Mouse (Mus musculus) adipocyte (in vitro differentiated cells): ENCODE results near the gene Dtx3l.
"Not testable (repeated sequence)": the region's sequence is repeated elsewhere in the genome, so short reads cannot be mapped to it uniquely, and the experiment has no call there.

Experiments
- DNase-seq: peaks from one replicate; pipeline ENCODE4 v3.0.0-alpha.2; 2016; ENCODE audit warnings: low spot score

The Dtx3l gene

DNA sequence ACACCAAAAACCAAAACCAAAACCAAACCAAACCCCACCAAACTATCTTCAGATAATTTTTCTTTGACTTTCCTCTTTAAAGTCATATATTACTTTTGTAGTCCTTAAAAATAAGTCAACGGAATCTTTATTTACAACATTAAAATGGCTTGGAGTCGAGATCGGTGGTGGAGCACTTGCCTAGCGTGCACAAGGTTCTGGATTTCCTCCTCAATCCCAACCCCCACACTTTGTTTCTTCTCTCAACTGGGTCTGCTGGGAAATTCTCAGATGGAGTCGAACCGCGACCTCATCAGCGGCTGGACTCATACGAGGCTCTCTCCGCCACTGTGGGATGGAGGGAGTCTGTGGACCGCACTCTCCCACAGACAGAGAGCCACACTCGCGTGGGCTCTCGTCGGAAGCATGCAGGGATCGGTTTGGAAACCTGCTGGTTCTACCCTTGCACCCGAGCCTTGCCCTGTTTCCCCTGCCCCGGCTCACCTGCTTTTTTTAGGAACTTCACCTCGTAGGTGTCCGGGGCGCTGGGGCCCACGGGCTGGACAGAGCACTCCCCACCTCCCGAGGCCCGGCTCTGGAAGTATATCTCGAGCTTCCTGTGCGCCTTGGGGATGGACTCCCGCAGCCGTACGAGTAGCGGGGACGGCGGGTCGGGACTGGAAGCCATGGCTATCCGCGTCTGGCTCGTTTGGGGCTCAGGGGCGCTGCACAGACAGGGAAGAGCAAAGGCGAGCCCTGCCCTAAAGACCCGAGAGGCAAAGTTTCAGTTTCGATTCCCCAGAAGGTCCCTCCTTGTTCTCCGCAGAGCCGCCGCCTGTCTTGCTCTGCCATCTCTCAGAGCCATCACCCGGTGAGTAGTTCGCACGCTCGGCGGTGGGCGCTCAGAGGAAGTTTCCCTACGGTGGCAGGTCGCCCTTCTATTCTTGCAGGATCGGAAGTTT is at the start of gene Dtx3l, which contains the start of gene Parp9:
Dtx3l (minus strand) TSS at position 941 of the 941 bp plus-strand sequence.
Parp9 (plus strand) TSS at position 260 of the 941 bp plus-strand sequence.
- DNase-seq = peak; percentile 78

DNA sequence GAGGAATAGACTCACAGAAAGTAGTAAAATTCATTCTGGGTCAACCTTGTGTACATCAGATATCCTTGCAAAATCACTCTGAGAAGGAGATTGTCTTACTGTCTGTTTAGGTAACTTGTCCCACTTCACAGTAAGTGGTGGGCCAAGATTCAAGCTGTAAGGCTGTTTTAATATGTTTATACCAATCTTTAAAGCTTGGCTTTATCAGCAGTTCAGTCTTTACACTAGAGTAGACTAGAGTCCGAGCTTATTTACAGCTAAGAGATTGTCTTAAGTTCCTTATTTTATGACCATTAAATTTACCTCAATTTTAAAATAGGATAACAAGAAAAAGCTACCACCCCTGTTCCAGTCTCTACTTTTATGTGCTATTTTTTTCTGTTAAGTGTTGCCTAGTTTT is 49.0 kb upstream of the Dtx3l start:
- no peak for DNase-seq

DNA sequence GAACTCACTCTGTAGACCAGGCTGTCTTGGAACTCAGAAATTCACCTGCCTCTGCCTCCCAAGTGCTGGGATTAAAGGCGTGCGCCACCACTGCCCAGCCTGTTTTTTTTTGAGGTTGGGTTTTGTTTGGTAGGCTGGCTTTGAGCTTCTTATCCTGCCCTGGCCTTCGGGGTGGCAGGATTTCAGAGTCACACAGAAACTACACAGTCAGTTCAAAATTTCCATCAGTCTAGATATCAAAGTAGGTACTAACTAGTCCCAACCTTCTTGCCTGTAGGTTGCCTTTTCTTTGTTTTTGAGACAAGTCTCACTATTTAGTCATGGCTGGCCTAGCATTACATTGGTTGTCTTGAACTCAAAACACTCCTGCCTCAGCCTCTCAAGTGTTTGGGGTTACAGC is 45.5 kb upstream of the Dtx3l start:
- no peak for DNase-seq

DNA sequence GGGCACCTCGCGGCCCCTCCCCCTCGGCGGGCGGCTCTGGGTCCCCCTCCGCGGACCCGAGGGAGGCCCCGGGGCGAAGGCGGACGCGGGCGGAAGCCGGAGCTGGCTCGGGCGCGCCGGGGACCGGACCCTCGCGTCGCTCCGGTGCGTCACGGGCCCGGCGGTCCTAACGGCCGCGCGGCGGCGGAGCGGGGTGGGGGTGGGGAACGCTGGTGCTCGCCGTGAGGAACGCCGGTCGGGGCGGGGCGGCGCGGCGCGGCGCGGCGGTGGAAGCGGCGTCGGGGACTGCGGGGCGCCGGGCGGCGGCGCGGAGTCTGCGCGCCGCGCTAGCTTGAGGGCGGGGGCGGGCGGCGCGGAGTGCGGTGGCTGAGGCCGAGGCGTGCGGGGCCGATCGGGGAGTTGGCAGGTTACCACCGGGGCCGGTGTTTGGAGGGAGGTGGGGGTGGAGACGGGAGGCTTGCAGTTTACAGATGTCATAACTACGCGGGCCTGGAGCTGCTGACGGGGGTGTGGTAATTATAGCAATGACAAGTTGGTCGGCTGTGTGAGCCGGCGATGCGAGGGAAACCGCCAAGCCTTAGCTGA is 44.7 kb upstream of the Dtx3l start:
- DNase-seq = peak; percentile 69

DNA sequence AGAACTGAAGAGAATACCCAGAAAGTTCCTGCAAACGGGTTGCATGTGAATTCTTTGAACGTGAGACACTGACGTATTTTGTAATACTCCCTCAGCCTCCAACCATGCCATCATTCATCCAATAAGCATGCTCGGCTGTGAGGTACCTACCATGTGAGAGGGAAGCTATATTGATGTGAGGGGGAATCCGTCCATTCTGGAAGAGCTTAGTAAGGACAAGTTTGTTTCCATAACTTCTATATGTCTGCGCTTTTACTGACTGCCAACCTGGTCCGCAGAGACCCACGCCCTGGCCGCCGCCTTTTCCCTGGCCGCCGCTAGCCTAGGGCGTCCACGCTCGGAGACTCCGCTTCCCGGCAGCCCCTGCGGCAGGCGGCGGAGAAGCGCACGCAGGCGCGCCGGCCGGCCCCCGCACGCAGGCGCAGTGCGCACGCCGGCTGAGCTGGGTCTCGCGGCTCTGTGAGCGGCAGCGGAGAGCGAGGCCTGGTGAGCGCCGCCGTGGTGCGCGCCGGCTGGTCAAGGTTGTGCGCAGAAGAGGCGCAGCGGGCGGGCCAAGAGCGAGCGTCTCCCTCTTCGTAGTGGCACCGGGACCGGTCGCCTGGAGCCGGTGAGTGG is 44.1 kb upstream of the Dtx3l start:
- peak; percentile 92 for DNase-seq

DNA sequence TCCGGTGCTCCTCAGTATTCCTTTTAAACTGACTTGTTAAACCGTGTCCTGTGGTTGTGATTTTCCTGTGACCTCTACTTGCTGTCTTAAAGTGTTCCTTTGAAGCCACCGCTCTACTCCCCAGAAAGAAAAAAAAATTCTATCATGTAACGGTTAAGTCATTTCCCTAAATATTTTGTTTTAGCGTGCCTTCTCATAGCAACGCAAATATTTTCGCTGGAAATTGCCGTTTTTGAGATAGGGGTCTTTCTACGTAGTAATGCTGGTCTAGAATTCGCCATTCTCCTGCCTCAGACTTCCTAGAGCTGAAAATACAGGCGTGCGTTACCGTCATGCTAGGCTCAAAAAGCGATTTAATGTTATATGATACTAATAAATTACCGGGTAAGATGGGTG is 43.6 kb upstream of the Dtx3l start:
- DNase-seq = no peak

DNA sequence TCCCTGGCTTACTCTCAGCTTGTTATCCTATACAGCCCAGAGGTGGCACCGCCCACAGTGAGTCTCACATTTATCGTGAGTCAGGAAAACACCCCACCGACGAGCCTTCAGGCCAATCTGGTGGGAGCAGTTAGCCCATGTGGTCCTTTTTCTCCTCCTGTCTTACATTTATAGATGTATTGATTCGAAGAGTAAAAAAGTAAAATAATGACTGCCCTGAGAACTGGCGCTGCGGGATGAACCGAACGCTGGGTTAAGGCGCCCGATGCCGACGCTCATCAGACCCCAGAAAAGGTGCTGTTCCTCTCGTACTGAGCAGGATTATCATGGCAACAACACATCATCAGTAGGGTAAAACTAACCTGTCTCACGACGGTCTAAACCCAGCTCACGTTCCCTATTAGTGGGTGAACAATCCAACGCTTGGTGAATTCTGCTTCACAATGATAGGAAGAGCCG is 42.4 kb upstream of the Dtx3l start:
- DNase-seq = peak; percentile 100

DNA sequence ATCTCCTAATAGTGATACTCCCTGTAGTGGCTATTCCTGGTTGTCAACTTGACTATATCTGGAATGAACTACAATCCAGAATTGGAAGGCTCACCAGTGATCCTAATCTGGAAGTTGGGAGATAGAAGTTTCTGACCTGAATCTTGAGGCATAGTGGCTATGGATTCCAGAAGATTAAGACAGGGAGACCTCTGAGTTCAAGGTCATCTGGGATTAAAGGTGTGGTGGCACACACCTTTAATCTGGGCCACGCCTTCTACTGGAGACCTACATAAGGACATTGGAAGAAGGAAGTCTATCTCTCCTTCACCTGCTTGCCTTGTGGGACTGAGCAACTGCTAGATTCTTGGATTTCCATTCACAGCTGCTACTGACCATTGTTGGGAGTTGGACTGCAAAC is 39.5 kb upstream of the Dtx3l start, which contains the start of gene Kpna1:
Kpna1 (plus strand) TSS at position 301 of the 400 bp plus-strand sequence.
- not testable (repeated sequence) for DNase-seq

DNA sequence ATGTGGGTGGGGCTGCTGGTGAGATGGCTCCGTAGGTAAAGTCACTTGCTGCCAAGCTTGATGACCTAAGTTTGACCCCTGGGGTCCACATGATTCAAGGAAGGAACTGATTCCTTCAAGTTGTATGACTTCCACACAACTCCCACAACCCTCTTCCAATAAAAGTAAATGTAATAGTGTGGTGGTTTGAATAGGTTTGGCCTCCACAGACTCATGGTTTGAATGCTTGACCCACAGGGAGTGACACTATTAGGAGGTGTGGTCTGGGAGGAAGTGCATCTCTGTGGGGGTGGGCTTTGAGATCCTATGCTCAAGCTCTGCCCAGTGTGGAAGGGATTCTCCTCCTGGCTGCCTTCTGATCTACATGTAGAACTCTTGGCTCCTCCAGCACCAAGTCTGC is 35.1 kb upstream of the Dtx3l start:
- DNase-seq = no peak

DNA sequence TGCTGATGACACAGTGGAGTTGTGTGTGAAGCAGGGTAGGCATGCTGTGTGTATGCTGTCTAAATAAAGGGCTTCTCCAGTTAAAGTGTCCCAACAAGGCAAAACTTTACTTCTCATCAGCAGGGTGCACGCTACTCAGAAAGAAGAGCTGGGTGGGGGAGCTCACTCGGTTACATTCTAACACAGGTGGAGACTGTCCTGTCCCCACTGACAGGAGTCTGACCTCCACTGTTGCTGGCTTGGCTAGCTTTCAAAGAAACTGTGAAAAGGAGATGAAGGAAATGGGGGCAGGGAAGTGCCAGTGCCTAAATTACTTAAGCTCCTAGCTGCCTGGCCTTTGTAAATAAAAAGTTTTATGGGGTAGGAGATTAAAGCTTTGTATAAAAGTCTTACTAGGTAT is 29.2 kb upstream of the Dtx3l start:
- no peak for DNase-seq

DNA sequence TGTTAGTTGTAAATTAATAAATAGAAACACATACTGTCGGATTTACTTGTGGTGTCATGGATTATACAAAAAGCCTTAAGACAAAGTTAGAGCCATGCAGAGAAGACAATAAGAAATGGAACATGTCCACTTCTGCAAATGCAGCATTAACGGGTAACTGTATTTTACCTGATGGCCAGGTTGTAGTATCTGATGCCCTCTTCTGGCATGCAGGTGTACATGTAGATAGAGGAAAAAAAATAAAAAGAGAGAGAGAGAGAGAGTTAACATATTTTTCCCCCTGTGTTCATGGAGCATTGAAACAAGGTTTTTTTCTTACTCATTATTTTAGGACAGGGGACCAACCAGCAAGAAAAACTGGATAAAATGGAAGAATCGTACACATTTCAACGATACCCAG is 28.4 kb upstream of the Dtx3l start:
- no peak for DNase-seq

DNA sequence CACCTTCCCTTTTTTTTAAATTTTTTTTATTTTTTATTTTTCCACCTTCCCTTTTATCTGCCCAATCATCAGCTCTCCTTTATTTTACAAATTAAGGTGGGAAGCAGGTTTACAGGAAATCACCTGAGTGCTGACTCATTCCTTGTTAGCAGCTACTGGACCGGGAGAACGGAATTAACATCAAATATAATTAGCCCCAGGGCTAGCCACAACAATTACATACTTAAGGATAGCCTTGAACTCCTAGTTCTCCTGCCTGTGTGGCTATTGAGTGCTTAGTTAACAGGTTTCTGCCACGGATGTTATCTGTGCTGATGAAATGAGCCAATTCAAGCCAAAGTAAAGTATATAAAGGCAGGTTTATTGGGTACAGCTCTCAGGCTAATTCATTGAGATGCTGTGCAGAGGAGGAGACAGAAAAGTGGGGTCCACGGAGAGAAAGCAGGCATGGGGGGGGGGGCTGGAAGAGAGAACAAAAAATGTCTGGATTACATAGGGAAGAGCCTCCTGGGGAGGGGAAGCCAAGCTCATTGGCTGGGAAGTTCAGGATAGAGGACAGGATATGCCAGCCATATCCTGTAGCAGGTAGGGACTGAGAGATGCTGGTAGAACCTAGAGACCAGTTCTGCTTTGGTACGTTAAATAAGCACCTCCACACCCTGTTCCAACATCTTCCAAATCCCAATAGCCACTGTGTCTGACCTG is 27.6 kb upstream of the Dtx3l start:
- DNase-seq = no peak

DNA sequence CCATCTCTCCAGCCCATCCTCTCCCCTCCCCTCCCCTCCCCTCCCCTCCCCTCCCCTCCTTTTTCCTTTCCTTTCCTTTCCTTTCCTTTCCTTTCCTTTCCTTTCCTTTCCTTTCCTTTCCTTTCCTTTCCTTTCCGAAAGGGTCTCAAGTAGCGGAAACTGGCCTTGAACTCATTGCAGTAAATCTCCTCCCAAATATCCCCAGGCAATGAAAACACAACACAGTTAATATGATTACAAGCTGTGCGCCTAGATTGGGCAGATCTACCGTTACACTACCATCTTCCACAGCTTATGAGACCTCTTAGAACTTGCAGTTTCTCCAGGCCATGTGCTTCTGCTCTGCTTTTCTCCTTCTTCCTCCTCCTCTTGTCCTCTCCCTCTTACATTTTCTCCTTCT is 27.0 kb upstream of the Dtx3l start:
- not testable (repeated sequence) for DNase-seq

DNA sequence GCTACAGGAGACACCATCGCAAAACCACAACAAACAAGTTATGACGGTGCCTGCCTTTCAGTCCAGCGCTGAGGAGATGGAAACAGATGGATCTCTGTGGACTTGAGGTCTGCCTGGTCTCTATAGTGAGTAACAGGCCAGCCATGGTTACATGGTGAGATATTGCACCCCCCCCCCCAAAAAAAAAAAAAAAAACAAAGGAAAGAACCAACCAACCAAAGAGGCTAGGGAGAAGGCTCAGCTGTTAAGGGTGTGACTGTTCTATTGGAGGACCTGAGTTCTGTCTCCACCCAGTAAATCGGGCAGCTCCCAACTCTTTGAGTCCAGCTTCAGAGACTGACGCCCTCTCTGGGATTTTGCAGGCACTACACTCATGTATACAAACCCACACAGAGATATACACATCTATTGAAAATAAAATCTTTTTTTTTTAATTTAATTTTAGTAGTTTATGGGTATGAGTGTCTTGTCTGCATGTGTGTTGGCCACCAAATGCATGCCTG is 13.7 kb upstream of the Dtx3l start:
- no peak for DNase-seq

DNA sequence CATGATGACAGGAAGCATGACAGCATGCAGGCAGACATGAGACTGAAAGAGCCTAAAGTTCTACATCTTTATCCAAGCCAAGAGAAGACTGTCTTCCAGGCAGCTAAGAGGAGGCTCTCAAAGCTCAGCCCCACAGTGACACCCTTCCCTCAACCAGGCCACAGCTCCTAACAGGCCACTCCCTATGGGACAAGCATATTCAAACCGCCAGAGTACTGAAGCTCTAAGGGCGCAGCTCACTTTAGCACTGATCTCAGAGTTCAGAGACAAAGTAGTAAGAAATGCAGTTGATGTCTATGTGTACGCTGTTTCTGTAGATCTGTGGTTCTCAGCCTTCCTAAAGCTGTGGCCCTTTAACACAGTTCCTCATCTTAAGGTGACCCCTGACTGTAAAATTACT is 12.3 kb upstream of the Dtx3l start:
- no peak for DNase-seq

DNA sequence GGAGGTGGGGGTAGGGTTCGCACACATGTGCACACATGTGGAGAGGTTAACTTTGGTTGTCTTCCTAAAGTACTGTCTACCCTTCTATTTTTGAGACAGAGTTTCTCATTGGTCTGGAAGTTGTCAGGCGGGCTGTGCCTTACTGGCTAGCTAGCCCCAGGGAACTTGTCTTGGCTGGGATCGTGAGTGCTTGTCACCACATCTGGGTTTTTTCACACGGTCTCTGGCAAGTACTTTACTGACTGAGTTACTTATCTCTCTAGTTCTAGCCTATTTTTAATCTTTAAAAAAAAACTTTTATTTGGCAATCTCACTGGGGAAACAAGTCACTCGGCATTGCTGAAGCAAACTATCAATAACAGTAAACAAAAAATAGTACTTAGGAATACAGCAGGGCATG is 10.3 kb upstream of the Dtx3l start:
- peak; percentile 85 for DNase-seq

DNA sequence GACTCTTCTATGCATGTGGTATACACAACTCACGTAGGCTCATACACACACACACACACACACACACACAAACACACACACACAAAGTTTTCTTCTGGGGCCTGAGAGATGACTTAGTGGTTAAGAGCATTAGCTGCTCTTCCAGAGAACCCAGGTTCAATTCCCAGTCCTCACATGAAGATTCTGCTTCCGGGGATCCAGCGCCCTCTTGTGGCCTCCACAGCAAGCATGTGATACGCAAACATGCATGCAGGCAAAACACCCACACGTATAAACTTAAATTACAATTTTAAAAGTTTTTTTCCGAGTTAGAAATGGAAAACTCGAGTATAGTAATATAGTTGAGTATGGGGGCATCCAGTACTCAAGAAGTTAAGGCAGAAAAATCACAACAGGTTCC is 2.4 kb upstream of the Dtx3l start:
- no peak for DNase-seq

DNA sequence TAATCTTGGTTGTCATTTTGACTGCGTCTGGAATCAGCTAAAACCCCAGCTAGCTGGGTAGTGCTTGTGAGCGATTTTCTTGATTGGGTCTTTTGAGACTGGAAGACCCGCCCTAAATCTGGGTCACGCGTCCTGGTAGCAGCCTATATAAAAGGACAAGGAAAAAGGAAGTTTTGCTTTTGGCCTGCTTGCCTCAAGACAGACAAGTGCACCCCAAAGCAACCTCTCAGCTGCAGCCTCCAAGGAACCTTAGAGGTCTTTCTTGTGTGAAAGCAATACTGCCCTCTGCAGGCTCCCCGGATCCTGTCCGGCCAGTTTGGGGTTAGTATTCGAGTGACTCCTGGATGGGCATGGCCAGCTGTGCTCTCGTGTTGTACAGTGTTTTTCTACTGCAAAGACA is 739 bp upstream of the Dtx3l start:
- peak; percentile 97 for DNase-seq

DNA sequence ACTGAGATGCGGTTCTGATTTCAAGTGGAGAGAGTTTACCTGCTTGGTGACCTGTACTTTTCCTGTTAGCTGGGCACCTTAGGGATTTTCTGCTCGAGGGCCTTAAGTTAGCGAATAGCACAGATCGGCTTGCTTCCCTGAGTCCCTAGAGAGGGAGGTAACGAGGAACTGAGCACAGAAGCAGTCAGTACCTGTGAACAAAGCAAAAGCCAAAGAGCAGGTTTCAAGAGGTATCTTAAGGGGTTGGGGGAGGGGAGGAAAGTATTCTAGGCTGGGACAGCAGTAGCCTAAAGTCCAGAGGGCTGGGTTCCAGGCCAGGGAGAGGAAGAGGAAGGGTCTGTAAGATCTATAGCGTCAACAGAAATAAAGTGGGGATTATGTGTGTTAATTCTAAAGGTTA is 310 bp upstream of the Dtx3l start:
- no peak for DNase-seq

DNA sequence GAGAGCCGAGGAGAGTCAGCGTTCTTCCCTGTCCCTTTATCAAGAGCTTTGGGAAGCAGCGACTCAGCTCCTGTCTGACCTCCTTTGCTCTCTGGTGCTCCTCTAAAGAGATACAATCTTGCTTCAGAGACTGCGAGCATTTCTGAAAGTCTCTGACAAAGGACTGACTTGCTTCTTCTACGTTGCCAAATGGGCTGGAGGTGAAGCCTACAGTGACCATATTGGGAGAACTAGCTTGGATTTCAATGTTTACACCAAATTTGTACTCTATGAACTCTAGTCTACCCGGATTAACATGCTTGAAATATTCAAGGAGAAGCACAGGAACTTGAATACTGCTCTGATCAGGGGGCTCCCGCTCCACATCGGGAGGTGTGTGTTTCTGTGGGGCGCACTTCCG is 5.8 kb downstream of the Dtx3l start:
- DNase-seq = peak; percentile 53

DNA sequence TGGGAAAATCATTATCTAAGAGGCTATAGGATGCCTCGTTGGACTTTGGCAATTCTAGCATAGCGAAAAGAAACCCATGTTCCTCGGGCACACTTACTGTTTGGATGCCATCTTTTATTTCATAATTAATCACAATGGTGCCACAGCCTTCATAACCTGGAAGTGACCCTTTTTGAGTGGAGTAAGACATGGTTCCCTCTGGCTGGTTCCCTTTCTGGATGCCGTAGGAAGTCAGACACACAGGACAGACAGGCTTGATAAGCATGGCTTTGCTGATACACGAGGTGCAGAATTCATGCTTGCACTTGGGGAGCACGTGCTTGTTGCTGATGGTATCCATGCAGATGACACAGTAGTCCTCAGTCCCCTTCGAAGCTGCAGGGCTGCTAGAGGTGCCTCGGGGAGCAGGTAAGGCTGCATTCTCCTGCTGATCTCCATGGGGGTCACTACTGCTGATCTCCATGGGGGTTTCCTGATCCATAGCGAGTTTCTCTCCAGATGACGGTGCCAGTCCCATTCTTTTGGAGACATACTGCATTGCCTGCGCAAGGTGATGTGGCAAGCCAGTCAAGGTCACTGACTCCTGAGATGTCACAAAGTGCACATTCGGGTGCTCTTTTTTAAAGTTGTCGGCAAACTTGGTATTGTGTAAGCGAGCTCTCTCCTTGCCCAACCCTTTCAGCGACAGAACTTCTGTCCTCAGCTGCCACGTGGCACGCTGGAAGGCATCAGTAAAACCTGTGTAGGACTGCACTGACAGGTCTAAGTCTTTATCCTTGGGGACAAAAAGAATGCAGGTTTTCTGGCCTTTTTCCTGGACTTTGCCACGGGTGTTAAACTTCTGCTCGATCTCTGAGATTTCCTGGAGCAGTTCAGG is 6.5 kb downstream of the Dtx3l start:
- no peak for DNase-seq
